Mouse (Mus musculus): ENCODE results near the gene Cers1.

- no peak for TF ChIP-seq CTCF (IDR thresholded peaks at IDR 0.05; ENCODE audit: extremely low read depth, insufficient read depth, insufficient read length, insufficient replicate concordance)
- TF ChIP-seq POLR2A (IDR thresholded peaks at IDR 0.05; ENCODE audit: low read depth, low read length), result no peak
Observed at GRCm38 (mm10) chr8:70329835-70330740, 14.5 kb downstream of the Cers1 start.

All from spleen, adult 2 months (tissue).